Comparison of ENCODE assay signal across 8 mouse cellular contexts in genomic region chr7:126040794-126041526, GRCm38 (mm10). TPM values are rescaled to one million over a fixed set of nuclear protein-coding genes. Genes with fewer than 3 reads are reported as not detected.
DNase-seq lines count a peak whose midpoint lies in the region; ATAC-seq lines count a peak whose summit lies in the region.

No protein-coding gene starts in this region.

- H3K4me1 ChIP-seq in embryonic facial prominence, embryonic 14.5 days (ENCODE audit: control insufficient read depth, insufficient read depth, low read length), result peaks cover 13% of the 10 kb centered on the region
- H3K4me1 ChIP-seq in heart, embryonic 16.5 days (ENCODE audit: control insufficient read depth, insufficient read depth, low read length), result peaks cover 37% of the 10 kb centered on the region
- H3K4me1 ChIP-seq in limb, embryonic 10.5 days, result peaks cover 35% of the 10 kb centered on the region

- H3K27me3 ChIP-seq in embryonic facial prominence, embryonic 14.5 days (replicated peaks; ENCODE audit: control insufficient read depth, insufficient read depth, low read length), result no peaks in the 10 kb centered on the region
- H3K27me3 ChIP-seq in heart, embryonic 16.5 days (ENCODE audit: control insufficient read depth, insufficient read depth, low read length), result no peaks in the 10 kb centered on the region
- H3K27me3 ChIP-seq in limb, embryonic 10.5 days (ENCODE audit: low read depth, poor library complexity, severe bottlenecking), result no peaks in the 10 kb centered on the region

- peak; percentile 57 for DNase-seq in layer of hippocampus, adult 11-12 months (ENCODE audit: low spot score)
- no peak for DNase-seq in layer of hippocampus, adult 9-10 months (ENCODE audit: low spot score)
- DNase-seq in embryonic facial prominence, embryonic 14.5 days (ENCODE audit: low spot score), result peak; percentile 77
- DNase-seq in limb, embryonic 10.5 days (ENCODE audit: low spot score), result no peak
- DNase-seq in ovary, postnatal 36 days (ENCODE audit: low spot score), result peak; percentile 53
- no peak for DNase-seq in adipocyte (ENCODE audit: low spot score)

- no peak overlapping the region for H3K4me3 ChIP-seq in embryonic facial prominence, embryonic 14.5 days (ENCODE audit: low read depth, low read length)
- H3K4me3 ChIP-seq in heart, embryonic 16.5 days (ENCODE audit: low read length), result no peak overlapping the region; the same call in 1 of the 2 replicates
- no peak overlapping the region for H3K4me3 ChIP-seq in limb, embryonic 10.5 days

- peak; percentile 57 for ATAC-seq in embryonic facial prominence, embryonic 14.5 days (ENCODE audit: low read depth)
- peak; percentile 67 for ATAC-seq in heart, embryonic 16.5 days (replicated peaks; ENCODE audit: extremely low read depth, insufficient read depth, low FRiP score)
- no peak for ATAC-seq in megakaryocyte progenitor cell, adult 5-6 weeks (replicated peaks; ENCODE audit: poor library complexity)

- 64% methylated on average over 17 of the region's 18 CpGs for WGBS in embryonic facial prominence, embryonic 14.5 days
- WGBS in heart, embryonic 16.5 days, result 39% methylated on average over 18 of the region's 18 CpGs
- 82% methylated on average over 18 of the region's 18 CpGs for WGBS in limb, embryonic 10.5 days

- H3K4me2 ChIP-seq in embryonic facial prominence, embryonic 14.5 days (ENCODE audit: low read depth, low read length), result no peak overlapping the region
- peak overlapping the region; percentile 44 for H3K4me2 ChIP-seq in heart, embryonic 16.5 days (ENCODE audit: low read depth, low read length)

- no peaks in the 10 kb centered on the region for H3K36me3 ChIP-seq in embryonic facial prominence, embryonic 14.5 days (ENCODE audit: control insufficient read depth, insufficient read depth, low read length)
- no peaks in the 10 kb centered on the region for H3K36me3 ChIP-seq in heart, embryonic 16.5 days (ENCODE audit: control insufficient read depth, insufficient read depth)
- H3K36me3 ChIP-seq in limb, embryonic 10.5 days, result no peaks in the 10 kb centered on the region

- H3K9ac ChIP-seq in embryonic facial prominence, embryonic 14.5 days (ENCODE audit: low read depth, low read length), result no peak overlapping the region
- peak overlapping the region; percentile 47; the same call in 1 of the 2 replicates for H3K9ac ChIP-seq in heart, embryonic 16.5 days (ENCODE audit: low read length)

- no peak overlapping the region for H3K27ac ChIP-seq in embryonic facial prominence, embryonic 14.5 days (replicated peaks; ENCODE audit: low read depth, low read length)
- peak overlapping the region; percentile 76 for H3K27ac ChIP-seq in heart, embryonic 16.5 days (ENCODE audit: low read length)
- peak overlapping the region; percentile 46; the same call in 1 of the 2 replicates for H3K27ac ChIP-seq in limb, embryonic 10.5 days

- no peaks in the 10 kb centered on the region for H3K9me3 ChIP-seq in embryonic facial prominence, embryonic 14.5 days (ENCODE audit: control insufficient read depth, low read length)
- peaks cover 4% of the 10 kb centered on the region; the same call in 1 of the 2 replicates for H3K9me3 ChIP-seq in heart, embryonic 16.5 days (replicated peaks; ENCODE audit: control insufficient read depth, low read length)
- no peaks in the 10 kb centered on the region for H3K9me3 ChIP-seq in limb, embryonic 10.5 days (replicated peaks)

RNA-seq across cellular contexts. Expression of gene Gsg1l, which starts 41.3 kb away (rescaled TPM):
- 2.0 and 2.7 TPM in 2 replicates for polyA plus RNA-seq in embryonic facial prominence, embryonic 14.5 days (2014; fragmentation: Nextera tagmentation; extraction: Ambion mirVana)
- polyA plus RNA-seq in heart, embryonic 16.5 days (2015; fragmentation: Nextera tagmentation; extraction: Ambion mirVana), result 7.5 and 7.9 TPM in 2 replicates
- 0.18 and 0.61 TPM in 2 replicates for polyA plus RNA-seq in limb, embryonic 10.5 days (2016; fragmentation: Nextera tagmentation; extraction: Ambion mirVana)
- not detected in 2 replicates for total RNA-seq in megakaryocyte progenitor cell, adult 5-6 weeks (2015)
- total RNA-seq in megakaryocyte progenitor cell, adult 5-6 weeks (2017), result not detected in 2 replicates

Comparison
In these comparisons a context has a peak if more than half of its experiments do, and no peak if none do; other contexts are left out.
1. DNase-seq: peak in layer of hippocampus, adult 11-12 months (single experiment), embryonic facial prominence, embryonic 14.5 days (single experiment) and ovary, postnatal 36 days (single experiment); none in layer of hippocampus, adult 9-10 months (single experiment), limb, embryonic 10.5 days (single experiment) and adipocyte (single experiment).